8 mouse cellular contexts compared by ENCODE assay signal in genomic region chr4:102510939-102511391, GRCm38 (mm10).
DNase-seq lines count a peak whose midpoint lies in the region; ATAC-seq lines count a peak whose summit lies in the region.

No protein-coding gene starts in this region.

- H3K4me3 ChIP-seq in hindbrain, embryonic 14.5 days (replicated peaks; ENCODE audit: low read length), result 0 out of 2 replicates have a peak overlapping the region, but pooled peaks have one; percentile 2

- H3K27me3 ChIP-seq in hindbrain, embryonic 14.5 days (ENCODE audit: control insufficient read depth, insufficient read depth, low read length), result no peaks in the 10 kb centered on the region

- intact Hi-C loops in left cerebral cortex, postnatal 14 days (cut with DNase I), result loop anchor here (1.0 to 5.0 kb wide), 2 partner anchors 61 to 78 kb away; no protein-coding TSS in a partner anchor

- WGBS in hindbrain, embryonic 14.5 days, result 29% methylated on average over 8 of the region's 8 CpGs

- peaks cover 15% of the 10 kb centered on the region for H3K4me1 ChIP-seq in hindbrain, embryonic 14.5 days (replicated peaks; ENCODE audit: control insufficient read depth, insufficient read depth, low read length)

- no peaks in the 10 kb centered on the region for H3K36me3 ChIP-seq in hindbrain, embryonic 14.5 days (replicated peaks; ENCODE audit: control insufficient read depth, insufficient read depth)

- H3K27ac ChIP-seq in hindbrain, embryonic 14.5 days, result peak overlapping the region; percentile 72

- DNase-seq in MN1 (ENCODE audit: low spot score), result peak; percentile 41
- peak; percentile 84 to 88 for DNase-seq in gastrocnemius, adult 8-10 months (ENCODE audit: low spot score in 2 of 2)
- DNase-seq in hindbrain, embryonic 14.5 days (ENCODE audit: low spot score), result peak; percentile 72
- peak; percentile 68 to 86 for DNase-seq in left cerebral cortex, postnatal 14 days (ENCODE audit: low spot score in 2 of 2)
- DNase-seq in right cerebral cortex, adult 2 months (ENCODE audit: low spot score in 2 of 2), result peak; percentile 73 to 77
- DNase-seq in cerebellum, adult 11-12 months, result no peak

- H3K4me2 ChIP-seq in hindbrain, embryonic 14.5 days (replicated peaks), result peak overlapping the region; percentile 47

- peak; percentile 31 for ATAC-seq in common myeloid progenitor, adult 5-6 weeks (replicated peaks; ENCODE audit: low read depth, poor library complexity, severe bottlenecking)
- peak; percentile 43; the same call in 1 of the 2 replicates for ATAC-seq in hindbrain, embryonic 14.5 days (ENCODE audit: low FRiP score)
- peak; percentile 23; the same call in 1 of the 2 replicates for ATAC-seq in megakaryocyte progenitor cell, adult 5-6 weeks (replicated peaks; ENCODE audit: poor library complexity)

- 0 out of 2 replicates have a peak overlapping the region, but pooled peaks have one; percentile 49 for H3K9ac ChIP-seq in hindbrain, embryonic 14.5 days

- H3K9me3 ChIP-seq in hindbrain, embryonic 14.5 days (ENCODE audit: control insufficient read depth, low read length), result no peaks in the 10 kb centered on the region
